ENCODE assay signal across 9 mouse cellular contexts in the genomic region with DNA sequence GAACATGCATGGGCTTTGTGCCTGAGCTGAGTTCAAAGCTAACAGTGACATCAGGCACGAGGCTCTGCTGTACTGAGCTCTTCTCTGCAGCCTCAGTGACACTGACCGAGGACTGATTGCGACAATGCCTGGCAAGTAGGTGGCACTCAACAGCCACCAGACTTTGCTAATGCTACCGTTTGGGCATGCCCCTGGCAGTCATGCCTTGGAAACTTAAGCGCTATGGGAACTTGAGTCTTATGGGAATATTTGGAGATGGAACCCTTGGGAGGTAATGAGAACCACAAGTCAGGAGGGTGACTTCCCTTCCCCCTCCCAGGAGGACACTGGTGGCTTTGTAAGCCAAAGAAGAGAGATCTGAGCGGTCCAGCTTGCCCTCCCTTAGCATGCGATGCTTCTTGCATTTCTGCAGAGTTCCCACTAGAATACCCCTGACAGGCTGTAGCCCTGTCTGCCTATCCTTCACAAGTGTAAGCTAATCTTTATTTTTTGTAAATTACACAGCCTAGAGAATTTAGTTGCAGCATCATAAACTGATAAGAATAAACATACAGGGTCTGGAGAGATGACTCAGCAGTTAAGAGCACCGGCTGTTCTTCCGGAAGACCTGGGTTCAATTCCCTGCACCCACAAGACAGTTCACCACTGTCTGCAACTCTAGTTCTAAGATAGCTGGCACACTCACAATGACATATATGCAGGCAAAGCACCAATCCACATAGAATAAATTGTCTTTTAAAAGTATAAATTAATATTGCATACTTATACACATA.
DNase-seq lines count a peak whose midpoint lies in the region; ATAC-seq and TF ChIP-seq lines count a peak whose summit lies in the region.
"Had no signal": no experiment of that assay in that cellular context is flagged by ENCODE, and none has a peak within 500 bp of the region (broad histone marks: within the 10 kb centered on the region; RNA-seq: fewer than 3 reads in every experiment).

No protein-coding gene starts in this region.

- no peak for ATAC-seq in neural tube, embryonic 11.5 days (ENCODE audit: insufficient read depth, low FRiP score, low TSS enrichment)
- ATAC-seq in stomach, postnatal 0 days (ENCODE audit: low FRiP score, low TSS enrichment), result no peak

- H3K9ac ChIP-seq in neural tube, embryonic 11.5 days (ENCODE audit: low read length), result no peak overlapping the region
- H3K9ac ChIP-seq in stomach, postnatal 0 days (ENCODE audit: low read length), result no peak overlapping the region
- H3K9ac ChIP-seq: limb, embryonic 12.5 days had no signal

- DNase-seq in adrenal gland, postnatal 10 days, result peak; percentile 28
- no peak for DNase-seq in adrenal gland, adult 18-20 months (ENCODE audit: low spot score in 2 of 2)
- peak; percentile 17 for DNase-seq in neural tube, embryonic 11.5 days (ENCODE audit: low spot score)
- DNase-seq in neural tube, embryonic 10.5 days (ENCODE audit: extremely low spot score, low spot score), result no peak
- no peak for DNase-seq in stomach, postnatal 0 days (ENCODE audit: low spot score)
- DNase-seq in kidney, postnatal 14 days, result no peak
- no peak for DNase-seq in gastrocnemius, adult 18-20 months (ENCODE audit: low spot score)

- no peaks in the 10 kb centered on the region for H3K36me3 ChIP-seq in neural tube, embryonic 11.5 days (ENCODE audit: control insufficient read depth, insufficient read depth, low read length)
- no peaks in the 10 kb centered on the region for H3K36me3 ChIP-seq in stomach, postnatal 0 days (ENCODE audit: control insufficient read depth, insufficient read depth, low read length)
- H3K36me3 ChIP-seq: limb, embryonic 12.5 days had no signal

- 38% methylated on average over 9 of the region's 9 CpGs for WGBS in neural tube, embryonic 11.5 days
- 63% methylated on average over 9 of the region's 9 CpGs for WGBS in stomach, postnatal 0 days

- no peak for TF ChIP-seq EP300 in stomach, postnatal 0 days (optimal IDR thresholded peaks at IDR 0.05)

- 0 out of 2 replicates have a peak, but pooled peaks cover 2% of the 10 kb centered on the region for H3K27me3 ChIP-seq in neural tube, embryonic 11.5 days (ENCODE audit: control insufficient read depth, insufficient read depth, low read length)
- no peaks in the 10 kb centered on the region for H3K27me3 ChIP-seq in stomach, postnatal 0 days (ENCODE audit: control insufficient read depth, insufficient read depth, low read length)

- H3K4me1 ChIP-seq in neural tube, embryonic 11.5 days (ENCODE audit: control insufficient read depth, insufficient read depth, low read length), result no peaks in the 10 kb centered on the region
- H3K4me1 ChIP-seq in cortical plate, adult 2 months (ENCODE audit: control insufficient read depth, insufficient read depth, low read length), result no peaks in the 10 kb centered on the region
- H3K4me1 ChIP-seq in stomach, postnatal 0 days (replicated peaks; ENCODE audit: control insufficient read depth, insufficient read depth), result no peaks in the 10 kb centered on the region
- H3K4me1 ChIP-seq: limb, embryonic 12.5 days had no signal

- no peak overlapping the region for H3K4me2 ChIP-seq in neural tube, embryonic 11.5 days (ENCODE audit: low read depth)
- H3K4me2 ChIP-seq in stomach, postnatal 0 days (replicated peaks; ENCODE audit: low read depth), result no peak overlapping the region

- no peak for TF ChIP-seq POLR2A in cortical plate, adult 2 months (IDR thresholded peaks at IDR 0.05; ENCODE audit: extremely low read depth, insufficient read depth, low read length)

- H3K27ac ChIP-seq in neural tube, embryonic 11.5 days (ENCODE audit: low read depth, low read length), result no peak overlapping the region
- no peak overlapping the region for H3K27ac ChIP-seq in cortical plate, adult 2 months (ENCODE audit: insufficient read depth, low read length)
- H3K27ac ChIP-seq in stomach, postnatal 0 days (replicated peaks), result no peak overlapping the region
- H3K27ac ChIP-seq: limb, embryonic 12.5 days had no signal

- no peak overlapping the region for H3K4me3 ChIP-seq in neural tube, embryonic 11.5 days (ENCODE audit: low read depth, low read length)
- no peak overlapping the region for H3K4me3 ChIP-seq in cortical plate, adult 2 months (ENCODE audit: insufficient read depth, low read length)
- no peak overlapping the region for H3K4me3 ChIP-seq in stomach, postnatal 0 days (ENCODE audit: low read depth, low read length)
- H3K4me3 ChIP-seq: limb, embryonic 12.5 days had no signal

- H3K9me3 ChIP-seq in neural tube, embryonic 11.5 days (ENCODE audit: control insufficient read depth, low read length), result no peaks in the 10 kb centered on the region
- H3K9me3 ChIP-seq in stomach, postnatal 0 days (ENCODE audit: control insufficient read depth, low read length), result no peaks in the 10 kb centered on the region
- H3K9me3 ChIP-seq: limb, embryonic 12.5 days had no signal

- 0 out of 2 replicates have a peak, but pooled peaks have one; percentile 13 for TF ChIP-seq CTCF in cortical plate, adult 2 months (IDR thresholded peaks at IDR 0.05; ENCODE audit: extremely low read depth, insufficient read depth, low read length)
- TF ChIP-seq CTCF in stomach, postnatal 0 days (IDR thresholded peaks at IDR 0.05; ENCODE audit: low read depth), result peak; percentile 23; the same call in 1 of the 2 replicates

Comparison
In these comparisons a context has a peak if more than half of its experiments do, and no peak if none do; other contexts are left out.
1. DNase-seq: peak in adrenal gland, postnatal 10 days (single experiment) and neural tube, embryonic 11.5 days (single experiment); none in adrenal gland, adult 18-20 months (0 of 2), neural tube, embryonic 10.5 days (single experiment), stomach, postnatal 0 days (single experiment), kidney, postnatal 14 days (single experiment) and gastrocnemius, adult 18-20 months (single experiment).